Mouse (Mus musculus): ENCODE measurements around the gene Stx1b. TPM values are rescaled to one million over a fixed set of nuclear protein-coding genes. Genes with fewer than 3 reads are reported as not detected.

Gene Stx1b
- polyA plus RNA-seq, 1 experiment from 2014 or later: 11.1 TPM

- DNase-seq (ENCODE audit: low spot score) (no peak), ATAC-seq (replicated peaks; ENCODE audit: low FRiP score) (no peak)
- no peaks in the 10 kb centered on the region for H3K9me3 ChIP-seq (ENCODE audit: control insufficient read depth, low read length)
- H3K4me3 ChIP-seq (ENCODE audit: low read depth, low read length): no peak overlapping the region
- H3K9ac ChIP-seq (ENCODE audit: low read length): no peak overlapping the region; the same call in 1 of the 2 replicates
- H3K4me2 ChIP-seq (ENCODE audit: low read depth, low read length, severe bottlenecking): peak overlapping the region; percentile 63; the same call in 1 of the 2 replicates
- WGBS: 41% methylated on average over 13 of the region's 13 CpGs
- 0 out of 2 replicates have a peak overlapping the region, but pooled peaks have one; percentile 43 for H3K27ac ChIP-seq (ENCODE audit: low read depth, low read length)
- H3K27me3 ChIP-seq (ENCODE audit: control insufficient read depth, insufficient read depth, low read length): no peaks in the 10 kb centered on the region
- peaks cover 6% of the 10 kb centered on the region; the same call in 1 of the 2 replicates for H3K36me3 ChIP-seq (ENCODE audit: control insufficient read depth, insufficient read depth, low read length)
- H3K4me1 ChIP-seq (replicated peaks; ENCODE audit: control insufficient read depth, insufficient read depth, low read length): peaks cover 14% of the 10 kb centered on the region; the same call in 1 of the 2 replicates
Measured at GRCm38 (mm10) chr7:127768346-127768996, 55.9 kb downstream of the Stx1b start.

- WGBS: 92% methylated on average over 19 of the region's 19 CpGs
- Histone ChIP-seq H3K27me3 (ENCODE audit: control insufficient read depth, insufficient read depth, low read length) (no peaks in the 10 kb centered on the region), H3K9me3 (ENCODE audit: control insufficient read depth, low read length) (no peaks in the 10 kb centered on the region), H3K4me2 (ENCODE audit: low read depth, low read length, severe bottlenecking) (no peak overlapping the region), H3K9ac (ENCODE audit: low read length) (no peak overlapping the region), H3K36me3 (ENCODE audit: control insufficient read depth, insufficient read depth, low read length) (peaks cover 10% of the 10 kb centered on the region; the same call in 1 of the 2 replicates), H3K27ac (ENCODE audit: low read depth, low read length) (no peak overlapping the region), H3K4me3 (ENCODE audit: low read depth, low read length) (no peak overlapping the region), H3K4me1 (replicated peaks; ENCODE audit: control insufficient read depth, insufficient read depth, low read length) (peaks cover 14% of the 10 kb centered on the region; the same call in 1 of the 2 replicates)
- DNase-seq (ENCODE audit: low spot score) (no peak), ATAC-seq (replicated peaks; ENCODE audit: low FRiP score) (no peak)
Measured at GRCm38 (mm10) chr7:127767671-127768345, 56.5 kb downstream of the Stx1b start.

GRCm38 (mm10) chr7:127766851-127767609 lies 57.3 kb downstream of the Stx1b start:
- no peak overlapping the region for H3K27ac ChIP-seq (ENCODE audit: low read depth, low read length)
- no peak overlapping the region for H3K9ac ChIP-seq (ENCODE audit: low read length)
- peaks cover 10% of the 10 kb centered on the region; the same call in 1 of the 2 replicates for H3K36me3 ChIP-seq (ENCODE audit: control insufficient read depth, insufficient read depth, low read length)
- no peak overlapping the region for H3K4me3 ChIP-seq (ENCODE audit: low read depth, low read length)
- DNase-seq (ENCODE audit: low spot score) (no peak), ATAC-seq (replicated peaks; ENCODE audit: low FRiP score) (no peak)
- no peaks in the 10 kb centered on the region for H3K9me3 ChIP-seq (ENCODE audit: control insufficient read depth, low read length)
- 80% methylated on average over 17 of the region's 17 CpGs for WGBS
- H3K4me2 ChIP-seq (ENCODE audit: low read depth, low read length, severe bottlenecking): no peak overlapping the region
- no peaks in the 10 kb centered on the region for H3K27me3 ChIP-seq (ENCODE audit: control insufficient read depth, insufficient read depth, low read length)
- H3K4me1 ChIP-seq (replicated peaks; ENCODE audit: control insufficient read depth, insufficient read depth, low read length): peaks cover 14% of the 10 kb centered on the region; the same call in 1 of the 2 replicates

GRCm38 (mm10) chr7:127765756-127766155 lies 58.6 kb downstream of the Stx1b start:
- no peak overlapping the region for H3K9ac ChIP-seq (ENCODE audit: low read length)
- WGBS: 85% methylated on average over 2 of the region's 2 CpGs
- H3K4me2 ChIP-seq (ENCODE audit: low read depth, low read length, severe bottlenecking): no peak overlapping the region
- H3K36me3 ChIP-seq (ENCODE audit: control insufficient read depth, insufficient read depth, low read length): peaks cover 10% of the 10 kb centered on the region; the same call in 1 of the 2 replicates
- peaks cover 12% of the 10 kb centered on the region; the same call in 1 of the 2 replicates for H3K4me1 ChIP-seq (replicated peaks; ENCODE audit: control insufficient read depth, insufficient read depth, low read length)
- no peaks in the 10 kb centered on the region for H3K27me3 ChIP-seq (ENCODE audit: control insufficient read depth, insufficient read depth, low read length)
- DNase-seq (ENCODE audit: low spot score) (no peak), ATAC-seq (replicated peaks; ENCODE audit: low FRiP score) (no peak)
- no peaks in the 10 kb centered on the region for H3K9me3 ChIP-seq (ENCODE audit: control insufficient read depth, low read length)
- H3K4me3 ChIP-seq (ENCODE audit: low read depth, low read length): no peak overlapping the region
- no peak overlapping the region for H3K27ac ChIP-seq (ENCODE audit: low read depth, low read length)

GRCm38 (mm10) chr7:127763642-127764041 lies 60.7 kb downstream of the Stx1b start:
- Histone ChIP-seq H3K27ac (ENCODE audit: low read depth, low read length) (no peak overlapping the region), H3K4me3 (ENCODE audit: low read depth, low read length) (no peak overlapping the region), H3K27me3 (ENCODE audit: control insufficient read depth, insufficient read depth, low read length) (no peaks in the 10 kb centered on the region), H3K9ac (ENCODE audit: low read length) (no peak overlapping the region), H3K4me1 (replicated peaks; ENCODE audit: control insufficient read depth, insufficient read depth, low read length) (peaks cover 3% of the 10 kb centered on the region; the same call in 1 of the 2 replicates), H3K9me3 (ENCODE audit: control insufficient read depth, low read length) (no peaks in the 10 kb centered on the region), H3K4me2 (ENCODE audit: low read depth, low read length, severe bottlenecking) (no peak overlapping the region), H3K36me3 (ENCODE audit: control insufficient read depth, insufficient read depth, low read length) (peaks cover 10% of the 10 kb centered on the region; the same call in 1 of the 2 replicates)
- 90% methylated on average over 4 of the region's 4 CpGs for WGBS
- ATAC-seq (replicated peaks; ENCODE audit: low FRiP score) (no peak), DNase-seq (ENCODE audit: low spot score) (no peak)

- H3K36me3 ChIP-seq (ENCODE audit: control insufficient read depth, insufficient read depth, low read length): peaks cover 6% of the 10 kb centered on the region
- H3K4me1 ChIP-seq (replicated peaks; ENCODE audit: control insufficient read depth, insufficient read depth, low read length): no peaks in the 10 kb centered on the region
- H3K27me3 ChIP-seq (ENCODE audit: control insufficient read depth, insufficient read depth, low read length): no peaks in the 10 kb centered on the region
- no peaks in the 10 kb centered on the region for H3K9me3 ChIP-seq (ENCODE audit: control insufficient read depth, low read length)
- DNase-seq (ENCODE audit: low spot score) (peak; percentile 81), ATAC-seq (replicated peaks; ENCODE audit: low FRiP score) (no peak)
- H3K4me3 ChIP-seq (ENCODE audit: low read depth, low read length): no peak overlapping the region
- no peak overlapping the region for H3K4me2 ChIP-seq (ENCODE audit: low read depth, low read length, severe bottlenecking)
- WGBS: 52% methylated on average over 7 of the region's 7 CpGs
- no peak overlapping the region for H3K27ac ChIP-seq (ENCODE audit: low read depth, low read length)
- no peak overlapping the region for H3K9ac ChIP-seq (ENCODE audit: low read length)
Measured at GRCm38 (mm10) chr7:127761026-127761425, 63.3 kb downstream of the Stx1b start.

- no peaks in the 10 kb centered on the region for H3K4me1 ChIP-seq (replicated peaks; ENCODE audit: control insufficient read depth, insufficient read depth, low read length)
- DNase-seq (ENCODE audit: low spot score) (no peak), ATAC-seq (replicated peaks; ENCODE audit: low FRiP score) (no peak)
- H3K4me3 ChIP-seq (ENCODE audit: low read depth, low read length): no peak overlapping the region
- H3K4me2 ChIP-seq (ENCODE audit: low read depth, low read length, severe bottlenecking): no peak overlapping the region
- H3K27me3 ChIP-seq (ENCODE audit: control insufficient read depth, insufficient read depth, low read length): no peaks in the 10 kb centered on the region
- no peak overlapping the region for H3K27ac ChIP-seq (ENCODE audit: low read depth, low read length)
- no peaks in the 10 kb centered on the region for H3K9me3 ChIP-seq (ENCODE audit: control insufficient read depth, low read length)
- peaks cover 6% of the 10 kb centered on the region for H3K36me3 ChIP-seq (ENCODE audit: control insufficient read depth, insufficient read depth, low read length)
- no peak overlapping the region for H3K9ac ChIP-seq (ENCODE audit: low read length)
- WGBS: 96% methylated on average over 3 of the region's 3 CpGs
Measured at GRCm38 (mm10) chr7:127760478-127760877, 63.9 kb downstream of the Stx1b start.

GRCm38 (mm10) chr7:127759716-127760115 lies 64.6 kb downstream of the Stx1b start:
- no peak overlapping the region for H3K27ac ChIP-seq (ENCODE audit: low read depth, low read length)
- H3K4me3 ChIP-seq (ENCODE audit: low read depth, low read length): no peak overlapping the region
- ATAC-seq (replicated peaks; ENCODE audit: low FRiP score): no peak
- peaks cover 8% of the 10 kb centered on the region for H3K36me3 ChIP-seq (ENCODE audit: control insufficient read depth, insufficient read depth, low read length)
- no peaks in the 10 kb centered on the region for H3K4me1 ChIP-seq (replicated peaks; ENCODE audit: control insufficient read depth, insufficient read depth, low read length)
- WGBS: 80% methylated on average over 6 of the region's 6 CpGs
- no peak overlapping the region for H3K9ac ChIP-seq (ENCODE audit: low read length)
- no peaks in the 10 kb centered on the region for H3K27me3 ChIP-seq (ENCODE audit: control insufficient read depth, insufficient read depth, low read length)
- no peak overlapping the region for H3K4me2 ChIP-seq (ENCODE audit: low read depth, low read length, severe bottlenecking)
- H3K9me3 ChIP-seq (ENCODE audit: control insufficient read depth, low read length): no peaks in the 10 kb centered on the region
- DNase-seq (ENCODE audit: low spot score): no peak
